Mouse (Mus musculus) heart, embryonic 12.5 days (tissue): Measurements from ENCODE around the gene Snrpa1. TPM values are rescaled to one million over a fixed set of nuclear protein-coding genes. Genes with fewer than 3 reads are reported as not detected.

Experiments
- ATAC-seq: fragments of 200-750 bp; cut with Nextera tagmentation; 2 replicates; pipeline ENCODE4 v1.8.0; 2017; ENCODE audit warnings: moderate TSS enrichment, moderate library complexity; ENCODE audit not compliant: insufficient number of reproducible peaks, low FRiP score
- H3K27ac ChIP-seq: fragments of 300-500 bp; sonication (generic); 2 replicates; pipeline ENCODE4 v1.5.1; 2016; ENCODE audit warnings: mild to moderate bottlenecking, moderate library complexity; ENCODE audit not compliant: poor library complexity, severe bottlenecking
- H3K27me3 ChIP-seq: fragments of 300-500 bp; sonication (generic); replicated peaks from 2 replicates; pipeline ENCODE4 v1.6.1; 2016; ENCODE audit warnings: mild to moderate bottlenecking, moderate library complexity
- H3K36me3 ChIP-seq: fragments of 300-500 bp; sonication (generic); 2 replicates; pipeline ENCODE4 v1.6.1; 2016; ENCODE audit warnings: mild to moderate bottlenecking, moderate library complexity
- H3K4me1 ChIP-seq: fragments of 300-500 bp; sonication (generic); replicated peaks from 2 replicates; pipeline ENCODE4 v1.6.1; 2016; ENCODE audit warnings: mild to moderate bottlenecking
- H3K4me2 ChIP-seq: fragments of 300-500 bp; sonication (generic); 2 replicates; pipeline ENCODE4 v1.6.1; 2016; ENCODE audit warnings: mild to moderate bottlenecking, moderate library complexity
- H3K4me3 ChIP-seq: fragments of 300-500 bp; sonication (generic); 2 replicates; pipeline ENCODE4 v1.5.1; 2016; ENCODE audit warnings: mild to moderate bottlenecking
- H3K9ac ChIP-seq: fragments of 300-500 bp; sonication (generic); 2 replicates; pipeline ENCODE4 v1.6.1; 2016; ENCODE audit warnings: mild to moderate bottlenecking, moderate library complexity
- H3K9me3 ChIP-seq: fragments of 300-500 bp; sonication (generic); replicated peaks from 2 replicates; pipeline ENCODE4 v1.6.1; 2016; ENCODE audit warnings: mild to moderate bottlenecking, moderate library complexity
- WGBS: fragments of 180-500 bp; shearing (Covaris S2); methylation state at CpG from one replicate; pipeline ENCODE4 v1.1.7; 2016; 5-methylcytosine and 5-hydroxymethylcytosine counted together
- polyA plus RNA-seq: library from polyadenylated mRNA; unstranded; fragments of >200 nt; fragmentation: Nextera tagmentation; extraction: Ambion mirVana; gene quantifications from 2 replicates; pipeline ENCODE4 v1.2.1, GENCODE M21; 2016

The Snrpa1 gene
- polyA plus RNA-seq, 1 experiment from 2014 or later, result 114 TPM

DNA sequence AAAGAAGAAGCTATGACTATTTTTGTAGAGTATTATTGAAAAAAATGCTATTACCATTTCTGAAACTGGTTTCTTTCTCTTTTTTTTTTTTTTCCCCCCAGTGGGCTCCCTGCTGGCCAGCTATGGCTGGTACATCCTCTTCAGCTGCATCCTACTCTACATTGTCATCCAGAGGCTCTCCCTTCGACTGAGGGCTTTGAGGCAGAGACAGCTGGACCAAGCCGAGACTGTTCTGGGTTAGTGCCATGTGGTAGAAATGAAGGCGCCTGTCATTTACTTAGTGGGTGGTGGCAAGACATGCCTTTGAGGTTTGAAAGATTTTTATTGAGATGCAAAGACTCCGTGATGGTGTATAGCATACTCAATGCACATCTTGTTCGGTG, 21.4 kb downstream of the Snrpa1 start:
- H3K27me3 ChIP-seq, result no peaks in the 10 kb centered on the region
- H3K4me3 ChIP-seq, result peak overlapping the region; percentile 70
- peaks cover 19% of the 10 kb centered on the region for H3K4me1 ChIP-seq
- ATAC-seq, result no peak
- peak overlapping the region; percentile 71; the same call in 1 of the 2 replicates for H3K27ac ChIP-seq
- H3K9me3 ChIP-seq, result no peaks in the 10 kb centered on the region
- 48% methylated on average over 5 of the region's 5 CpGs for WGBS
- H3K36me3 ChIP-seq, result peaks cover 51% of the 10 kb centered on the region
- peak overlapping the region; percentile 80 for H3K9ac ChIP-seq
- peak overlapping the region; percentile 85 for H3K4me2 ChIP-seq

- H3K36me3 ChIP-seq, result peaks cover 74% of the 10 kb centered on the region
- H3K4me3 ChIP-seq, result no peak overlapping the region
- H3K4me1 ChIP-seq, result peaks cover 16% of the 10 kb centered on the region
- H3K4me2 ChIP-seq, result no peak overlapping the region
- H3K9me3 ChIP-seq, result no peaks in the 10 kb centered on the region
- H3K27me3 ChIP-seq, result no peaks in the 10 kb centered on the region
- ATAC-seq, result no peak
- no peak overlapping the region for H3K27ac ChIP-seq
- 88% methylated on average over 6 of the region's 6 CpGs for WGBS
- H3K9ac ChIP-seq, result no peak overlapping the region
Observed at GRCm38 (mm10) chr7:66083757-66084156, 25.0 kb downstream of the Snrpa1 start.

- H3K4me1 ChIP-seq, result peaks cover 16% of the 10 kb centered on the region
- no peak overlapping the region for H3K9ac ChIP-seq
- no peak overlapping the region for H3K27ac ChIP-seq
- no peak overlapping the region for H3K4me3 ChIP-seq
- no peaks in the 10 kb centered on the region for H3K9me3 ChIP-seq
- ATAC-seq, result no peak
- H3K4me2 ChIP-seq, result no peak overlapping the region
- peaks cover 80% of the 10 kb centered on the region for H3K36me3 ChIP-seq
- H3K27me3 ChIP-seq, result no peaks in the 10 kb centered on the region
- 83% methylated on average over 7 of the region's 7 CpGs for WGBS
Observed at GRCm38 (mm10) chr7:66084546-66084945, 25.7 kb downstream of the Snrpa1 start.

GRCm38 (mm10) chr7:66087652-66088051, 28.8 kb downstream of the Snrpa1 start:
- Histone ChIP-seq H3K4me2 (no peak overlapping the region), H3K36me3 (peaks cover 91% of the 10 kb centered on the region), H3K9me3 (no peaks in the 10 kb centered on the region), H3K27ac (no peak overlapping the region), H3K4me1 (no peaks in the 10 kb centered on the region), H3K9ac (no peak overlapping the region), H3K4me3 (no peak overlapping the region), H3K27me3 (no peaks in the 10 kb centered on the region)
- ATAC-seq, result no peak
- 81% methylated on average over 4 of the region's 4 CpGs for WGBS

- Histone ChIP-seq H3K27ac (no peak overlapping the region), H3K9me3 (no peaks in the 10 kb centered on the region), H3K9ac (no peak overlapping the region), H3K36me3 (peaks cover 88% of the 10 kb centered on the region), H3K27me3 (no peaks in the 10 kb centered on the region), H3K4me1 (no peaks in the 10 kb centered on the region), H3K4me3 (no peak overlapping the region), H3K4me2 (no peak overlapping the region)
- ATAC-seq, result no peak
- WGBS, result 74% methylated on average over 2 of the region's 2 CpGs
Observed at GRCm38 (mm10) chr7:66088077-66088476, 29.3 kb downstream of the Snrpa1 start.

DNA sequence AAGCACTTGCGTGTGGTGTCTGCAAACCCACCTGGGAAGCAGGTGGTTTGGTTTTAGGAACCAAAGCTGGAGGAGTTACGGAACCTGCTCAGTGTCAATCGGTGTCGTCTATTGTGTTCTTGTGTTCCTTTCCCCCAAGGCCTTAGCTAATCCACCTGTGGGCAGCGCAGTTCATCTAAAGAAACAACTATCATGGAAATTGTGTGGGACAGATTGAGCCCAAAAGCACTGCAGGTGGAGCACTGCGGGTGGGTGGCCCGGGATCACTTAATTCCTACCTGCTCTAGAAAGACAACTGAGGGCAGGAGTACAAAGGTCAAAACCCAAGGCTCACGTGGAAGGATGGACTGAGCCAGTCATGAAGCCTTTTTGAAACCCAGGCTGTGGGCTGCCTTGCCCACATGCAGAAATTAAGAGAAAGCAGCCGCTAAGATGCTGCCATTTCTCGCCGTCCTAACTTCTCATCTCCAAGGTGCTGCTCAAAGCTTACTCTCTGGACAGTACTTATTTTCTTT, 31.9 kb downstream of the Snrpa1 start:
- WGBS, result 86% methylated on average over 11 of the region's 11 CpGs
- no peak for ATAC-seq
- H3K4me3 ChIP-seq, result no peak overlapping the region

DNA sequence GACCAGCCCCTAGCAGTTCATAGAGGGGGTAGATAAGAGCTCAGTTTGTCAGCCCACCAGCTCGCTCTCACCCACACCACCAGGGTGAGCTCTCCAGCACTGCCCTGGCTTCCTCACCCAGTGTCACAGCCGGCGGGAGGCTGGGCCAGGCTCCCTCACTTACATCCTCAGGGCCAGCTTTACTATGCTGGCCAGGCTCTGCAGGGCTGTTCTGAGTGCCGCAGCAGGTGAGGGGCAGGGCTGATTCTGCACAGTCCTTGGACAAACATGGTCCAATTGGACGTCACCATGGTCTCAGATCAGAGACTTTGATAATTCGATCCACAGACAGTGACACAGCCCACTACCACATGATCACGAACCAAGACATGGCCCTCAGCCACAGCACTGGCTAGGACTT, 32.8 kb downstream of the Snrpa1 start:
- no peak overlapping the region for H3K4me2 ChIP-seq
- no peak overlapping the region for H3K4me3 ChIP-seq

More for the DNA sequence above, 31.9 kb downstream of the Snrpa1 start:
- Histone ChIP-seq H3K9ac (no peak overlapping the region), H3K36me3 (peaks cover 67% of the 10 kb centered on the region), H3K4me2 (no peak overlapping the region), H3K4me1 (no peaks in the 10 kb centered on the region), H3K27me3 (no peaks in the 10 kb centered on the region), H3K27ac (no peak overlapping the region), H3K9me3 (no peaks in the 10 kb centered on the region)

DNA sequence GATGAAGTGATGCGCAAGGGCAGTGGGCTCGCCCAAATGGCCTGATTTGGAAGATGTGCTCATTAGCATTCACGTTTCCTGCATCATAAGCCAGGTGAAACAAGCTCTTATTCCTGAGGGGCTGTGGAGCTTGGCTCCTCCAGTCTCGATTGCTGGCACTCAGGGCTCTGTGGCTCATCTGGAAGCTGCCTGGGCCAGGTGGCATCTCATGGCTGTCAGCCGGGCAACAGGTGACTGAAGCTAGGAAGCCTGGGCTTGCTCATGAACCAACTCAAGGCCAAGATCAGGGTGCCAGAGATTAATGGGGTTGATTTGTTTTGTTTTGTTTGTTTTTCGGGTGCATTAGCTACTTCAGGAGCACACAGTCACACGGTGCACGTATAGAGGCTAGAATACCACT, 33.9 kb downstream of the Snrpa1 start:
- H3K27ac ChIP-seq, result no peak overlapping the region
- no peaks in the 10 kb centered on the region for H3K9me3 ChIP-seq
- no peaks in the 10 kb centered on the region for H3K27me3 ChIP-seq
- H3K4me3 ChIP-seq, result no peak overlapping the region
- no peak overlapping the region for H3K4me2 ChIP-seq
- no peak overlapping the region for H3K9ac ChIP-seq
- no peaks in the 10 kb centered on the region for H3K4me1 ChIP-seq
- no peak for ATAC-seq
- peaks cover 48% of the 10 kb centered on the region for H3K36me3 ChIP-seq
- 88% methylated on average over 8 of the region's 8 CpGs for WGBS

More for the DNA sequence above, 32.8 kb downstream of the Snrpa1 start:
- H3K9ac ChIP-seq, result no peak overlapping the region
- no peaks in the 10 kb centered on the region for H3K4me1 ChIP-seq
- peaks cover 59% of the 10 kb centered on the region for H3K36me3 ChIP-seq
- no peaks in the 10 kb centered on the region for H3K9me3 ChIP-seq
- WGBS, result 81% methylated on average over 7 of the region's 7 CpGs
- H3K27ac ChIP-seq, result no peak overlapping the region
- no peak for ATAC-seq
- no peaks in the 10 kb centered on the region for H3K27me3 ChIP-seq

GRCm38 (mm10) chr7:66094141-66094540, 35.3 kb downstream of the Snrpa1 start:
- H3K4me2 ChIP-seq, result no peak overlapping the region
- 73% methylated on average over 5 of the region's 5 CpGs for WGBS
- H3K9me3 ChIP-seq, result no peaks in the 10 kb centered on the region

DNA sequence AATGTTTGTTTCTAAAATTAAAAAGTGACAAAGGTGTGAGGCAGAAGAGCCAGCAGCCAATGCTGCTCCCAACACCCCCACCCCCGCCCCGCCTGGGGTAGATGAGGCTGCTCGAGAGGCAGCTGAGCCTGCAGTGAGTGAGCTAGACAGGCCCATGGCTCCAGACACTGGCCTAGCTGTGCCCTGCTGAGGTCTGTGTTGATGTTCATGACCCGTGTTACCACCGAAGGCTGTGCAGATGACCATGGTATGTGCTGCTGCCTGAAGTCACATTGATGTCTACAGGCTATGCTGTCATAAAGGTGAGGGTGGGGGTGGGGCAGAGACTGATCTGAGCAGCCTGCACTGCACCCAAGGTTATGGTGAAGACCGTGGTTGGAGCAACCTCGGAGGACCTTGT, 40.0 kb downstream of the Snrpa1 start:
- H3K9me3 ChIP-seq, result no peaks in the 10 kb centered on the region
- H3K9ac ChIP-seq, result no peak overlapping the region
- peaks cover 13% of the 10 kb centered on the region; the same call in 1 of the 2 replicates for H3K27me3 ChIP-seq
- no peaks in the 10 kb centered on the region for H3K4me1 ChIP-seq
- H3K36me3 ChIP-seq, result no peaks in the 10 kb centered on the region
- no peak overlapping the region for H3K4me3 ChIP-seq
- H3K27ac ChIP-seq, result no peak overlapping the region
- no peak overlapping the region for H3K4me2 ChIP-seq
- 84% methylated on average over 7 of the region's 7 CpGs for WGBS
- no peak for ATAC-seq

More at GRCm38 (mm10) chr7:66094141-66094540, 35.3 kb downstream of the Snrpa1 start:
- H3K9ac ChIP-seq, result no peak overlapping the region
- H3K4me3 ChIP-seq, result no peak overlapping the region
- no peak for ATAC-seq
- no peak overlapping the region for H3K27ac ChIP-seq
- no peaks in the 10 kb centered on the region for H3K4me1 ChIP-seq
- peaks cover 35% of the 10 kb centered on the region for H3K36me3 ChIP-seq
- no peaks in the 10 kb centered on the region for H3K27me3 ChIP-seq

GRCm38 (mm10) chr7:66101866-66102265, 43.1 kb downstream of the Snrpa1 start:
- WGBS, result 6% methylated on average over 4 of the region's 4 CpGs
- no peak overlapping the region for H3K9ac ChIP-seq
- H3K27me3 ChIP-seq, result peaks cover 13% of the 10 kb centered on the region; the same call in 1 of the 2 replicates
- no peak overlapping the region for H3K4me3 ChIP-seq
- H3K27ac ChIP-seq, result no peak overlapping the region
- ATAC-seq, result no peak
- no peaks in the 10 kb centered on the region for H3K9me3 ChIP-seq
- no peak overlapping the region for H3K4me2 ChIP-seq
- no peaks in the 10 kb centered on the region for H3K36me3 ChIP-seq
- H3K4me1 ChIP-seq, result peaks cover 5% of the 10 kb centered on the region

DNA sequence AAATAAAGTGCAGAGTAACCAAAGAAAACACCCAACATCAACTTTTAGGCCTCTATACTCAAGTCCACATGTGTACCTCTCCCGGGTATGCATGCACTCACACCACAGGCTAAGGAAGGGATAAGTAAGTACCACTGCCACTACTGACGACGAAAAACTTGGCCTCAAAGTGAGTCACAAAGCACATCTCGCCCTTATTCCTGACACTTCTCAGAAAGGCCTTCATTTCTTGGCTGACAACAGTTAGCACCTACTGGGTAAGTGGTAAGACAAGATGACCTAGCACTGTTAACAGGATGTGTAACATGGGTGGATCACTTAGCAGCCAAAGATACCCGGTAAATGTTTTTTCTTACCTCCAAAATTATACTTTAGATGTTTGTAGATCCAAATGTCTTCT, 45.7 kb downstream of the Snrpa1 start:
- no peak for ATAC-seq
- H3K9me3 ChIP-seq, result no peaks in the 10 kb centered on the region
- H3K4me3 ChIP-seq, result no peak overlapping the region
- no peak overlapping the region for H3K4me2 ChIP-seq
- no peaks in the 10 kb centered on the region for H3K36me3 ChIP-seq
- no peak overlapping the region for H3K27ac ChIP-seq
- 88% methylated on average over 5 of the region's 5 CpGs for WGBS
- peaks cover 5% of the 10 kb centered on the region for H3K4me1 ChIP-seq
- no peak overlapping the region for H3K9ac ChIP-seq
- H3K27me3 ChIP-seq, result peaks cover 13% of the 10 kb centered on the region; the same call in 1 of the 2 replicates
